Mouse (Mus musculus) hindbrain, embryonic 15.5 days (tissue): ENCODE measurements around the gene Ccdc188. TPM values are rescaled to one million over a fixed set of nuclear protein-coding genes. Genes with fewer than 3 reads are reported as not detected.
"Not testable (repeated sequence)": the region's sequence is repeated elsewhere in the genome, so short reads cannot be mapped to it uniquely, and the experiment has no call there.

Source experiments
- ATAC-seq: fragments of 200-750 bp; cut with Nextera tagmentation; 2 replicates; pipeline ENCODE4 v1.8.0; 2017; ENCODE audit warnings: low read depth, moderate number of reproducible peaks, moderate TSS enrichment; ENCODE audit not compliant: low FRiP score
- H3K27ac ChIP-seq: fragments of 300-500 bp; sonication (generic); replicated peaks from 2 replicates; pipeline ENCODE4 v1.5.1; 2015; ENCODE audit warnings: mild to moderate bottlenecking, inconsistent platforms
- H3K27me3 ChIP-seq: fragments of 300-500 bp; sonication (generic); 2 replicates; pipeline ENCODE4 v1.6.1; 2015; ENCODE audit warnings: control low read depth, inconsistent platforms
- H3K36me3 ChIP-seq: fragments of 300-500 bp; sonication (generic); 2 replicates; pipeline ENCODE4 v1.6.1; 2015; ENCODE audit warnings: control low read depth, inconsistent platforms
- H3K4me1 ChIP-seq: fragments of 300-500 bp; sonication (generic); replicated peaks from 2 replicates; pipeline ENCODE4 v1.6.1; 2015; ENCODE audit warnings: control low read depth, inconsistent platforms
- H3K4me2 ChIP-seq: fragments of 300-500 bp; sonication (generic); 2 replicates; pipeline ENCODE4 v1.6.1; 2015; ENCODE audit warnings: moderate library complexity, mild to moderate bottlenecking, inconsistent platforms
- H3K4me3 ChIP-seq: fragments of 300-500 bp; sonication (generic); 2 replicates; pipeline ENCODE4 v1.5.1; 2015; ENCODE audit warnings: mild to moderate bottlenecking, inconsistent platforms
- H3K9ac ChIP-seq: fragments of 300-500 bp; sonication (generic); 2 replicates; pipeline ENCODE4 v1.6.1; 2015; ENCODE audit warnings: inconsistent platforms
- H3K9me3 ChIP-seq: fragments of 300-500 bp; sonication (generic); 2 replicates; pipeline ENCODE4 v1.6.1; 2016; ENCODE audit warnings: control low read depth, inconsistent platforms
- WGBS: fragments of 180-500 bp; shearing (Covaris S2); methylation state at CpG from one replicate; pipeline ENCODE4 v1.1.7; 2015; 5-methylcytosine and 5-hydroxymethylcytosine counted together
- polyA plus RNA-seq: library from polyadenylated mRNA; unstranded; fragments of >200 nt; fragmentation: Nextera tagmentation; extraction: Ambion mirVana; gene quantifications from 2 replicates; pipeline ENCODE4 v1.2.1, GENCODE M21; 2015

Ccdc188 gene
- polyA plus RNA-seq, 1 experiment from 2014 or later = not detected

GRCm38 (mm10) chr16:18186798-18187197 is 30.9 kb upstream of the Ccdc188 start:
- 84% methylated on average over 4 of the region's 4 CpGs for WGBS

DNA sequence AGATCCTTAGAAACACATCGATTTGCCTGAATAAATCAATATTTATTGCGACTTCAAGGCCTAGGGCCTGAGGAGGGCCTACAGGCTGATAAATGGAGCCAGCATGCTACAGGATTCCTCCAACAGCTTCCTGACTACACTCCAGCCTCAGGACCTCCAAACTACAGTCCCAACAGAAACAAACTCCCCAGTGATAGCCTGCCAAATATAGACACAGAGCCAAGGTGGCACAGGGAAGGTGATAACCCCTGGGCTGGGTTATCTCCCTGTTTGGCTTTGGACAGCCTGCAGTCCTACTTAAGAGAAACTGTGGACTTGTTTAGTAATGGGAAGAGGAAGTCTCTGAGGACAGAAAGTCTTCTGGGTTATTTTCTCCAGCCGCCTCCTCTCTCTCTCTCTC is 30.5 kb upstream of the Ccdc188 start:
- Histone ChIP-seq H3K4me3 (no peak overlapping the region), H3K4me2 (no peak overlapping the region), H3K9me3 (no peaks in the 10 kb centered on the region), H3K9ac (no peak overlapping the region), H3K27me3 (no peaks in the 10 kb centered on the region), H3K27ac (no peak overlapping the region), H3K4me1 (no peaks in the 10 kb centered on the region), H3K36me3 (no peaks in the 10 kb centered on the region)
- WGBS = 87% methylated on average over 3 of the region's 3 CpGs
- ATAC-seq = no peak

More at GRCm38 (mm10) chr16:18186798-18187197, 30.9 kb upstream of the Ccdc188 start:
- Histone ChIP-seq H3K4me3 (no peak overlapping the region), H3K27me3 (no peaks in the 10 kb centered on the region), H3K4me1 (no peaks in the 10 kb centered on the region), H3K36me3 (no peaks in the 10 kb centered on the region), H3K9ac (no peak overlapping the region), H3K27ac (no peak overlapping the region), H3K9me3 (no peaks in the 10 kb centered on the region), H3K4me2 (no peak overlapping the region)
- no peak for ATAC-seq

DNA sequence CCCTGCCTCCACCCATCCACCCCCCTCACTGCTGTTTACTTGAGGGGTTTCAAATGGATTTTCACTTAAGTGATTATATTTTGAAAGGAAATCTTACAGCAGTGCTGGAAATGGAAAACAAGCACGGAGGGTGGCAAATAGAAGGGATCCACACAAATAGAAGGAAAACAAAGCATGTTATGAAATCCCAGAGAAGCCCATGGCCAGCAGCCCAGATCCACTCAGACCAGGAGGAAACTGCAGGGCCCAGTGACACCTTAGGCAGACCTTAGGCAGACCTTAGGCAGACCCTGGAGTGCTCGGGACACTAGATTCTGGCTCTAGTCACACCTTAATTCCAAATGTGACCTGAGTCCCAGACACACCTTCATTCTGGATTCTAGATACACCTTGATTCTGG is 26.7 kb upstream of the Ccdc188 start:
- H3K4me2 ChIP-seq = no peak overlapping the region
- ATAC-seq = no peak
- no peak overlapping the region for H3K4me3 ChIP-seq
- H3K36me3 ChIP-seq = no peaks in the 10 kb centered on the region
- no peaks in the 10 kb centered on the region for H3K9me3 ChIP-seq
- H3K9ac ChIP-seq = no peak overlapping the region
- 89% methylated on average over 2 of the region's 2 CpGs for WGBS
- no peaks in the 10 kb centered on the region for H3K27me3 ChIP-seq
- no peak overlapping the region for H3K27ac ChIP-seq
- H3K4me1 ChIP-seq = peaks cover 16% of the 10 kb centered on the region

- 0 out of 2 replicates have a peak overlapping the region, but pooled peaks have one; percentile 1 for H3K4me2 ChIP-seq
- H3K27ac ChIP-seq = 0 out of 2 replicates have a peak overlapping the region, but pooled peaks have one; percentile 21
- no peaks in the 10 kb centered on the region for H3K27me3 ChIP-seq
- H3K36me3 ChIP-seq = no peaks in the 10 kb centered on the region
- no peaks in the 10 kb centered on the region for H3K9me3 ChIP-seq
- no peak overlapping the region for H3K4me3 ChIP-seq
- ATAC-seq = 0 out of 2 replicates have a peak, but pooled peaks have one; percentile 32
- H3K4me1 ChIP-seq = peaks cover 31% of the 10 kb centered on the region
- 36% methylated on average over 15 of the region's 15 CpGs for WGBS
- peak overlapping the region; percentile 13; the same call in 1 of the 2 replicates for H3K9ac ChIP-seq
These were observed 23.3 kb upstream of the Ccdc188 start for GRCm38 (mm10) chr16:18194208-18194985.

DNA sequence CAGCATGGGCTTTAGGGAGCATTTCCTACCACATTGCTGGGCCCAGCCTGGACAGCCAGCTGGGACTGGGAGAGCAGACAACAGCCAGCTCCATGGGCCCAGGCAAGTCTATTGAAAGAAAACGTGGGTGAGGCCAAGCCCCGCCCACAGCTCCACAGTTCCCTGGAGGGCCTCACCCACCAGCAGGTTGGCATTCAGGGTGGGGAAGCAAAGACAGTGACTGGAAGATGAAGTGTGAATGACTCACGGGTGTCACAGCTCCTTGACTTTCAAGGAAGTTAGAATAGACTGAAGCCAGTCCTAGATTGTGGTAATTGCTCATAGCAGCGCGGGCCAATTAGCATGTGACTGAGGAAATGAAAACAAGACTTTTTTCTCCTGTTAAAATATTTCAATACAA is 22.6 kb upstream of the Ccdc188 start:
- 52% methylated on average over 5 of the region's 5 CpGs for WGBS
- no peak for ATAC-seq
- Histone ChIP-seq H3K36me3 (no peaks in the 10 kb centered on the region), H3K27ac (0 out of 2 replicates have a peak overlapping the region, but pooled peaks have one; percentile 21), H3K9ac (no peak overlapping the region), H3K4me3 (no peak overlapping the region), H3K9me3 (no peaks in the 10 kb centered on the region), H3K27me3 (no peaks in the 10 kb centered on the region), H3K4me1 (peaks cover 31% of the 10 kb centered on the region), H3K4me2 (no peak overlapping the region)

GRCm38 (mm10) chr16:18195561-18195960 is 22.1 kb upstream of the Ccdc188 start:
- H3K9ac ChIP-seq, H3K4me2 ChIP-seq, H3K4me3 ChIP-seq, H3K36me3 ChIP-seq, ATAC-seq, H3K9me3 ChIP-seq, H3K27ac ChIP-seq, H3K27me3 ChIP-seq: not testable (repeated sequence)
- H3K4me1 ChIP-seq = peaks cover 31% of the 10 kb centered on the region
- 47% methylated on average over 3 of the region's 3 CpGs for WGBS

DNA sequence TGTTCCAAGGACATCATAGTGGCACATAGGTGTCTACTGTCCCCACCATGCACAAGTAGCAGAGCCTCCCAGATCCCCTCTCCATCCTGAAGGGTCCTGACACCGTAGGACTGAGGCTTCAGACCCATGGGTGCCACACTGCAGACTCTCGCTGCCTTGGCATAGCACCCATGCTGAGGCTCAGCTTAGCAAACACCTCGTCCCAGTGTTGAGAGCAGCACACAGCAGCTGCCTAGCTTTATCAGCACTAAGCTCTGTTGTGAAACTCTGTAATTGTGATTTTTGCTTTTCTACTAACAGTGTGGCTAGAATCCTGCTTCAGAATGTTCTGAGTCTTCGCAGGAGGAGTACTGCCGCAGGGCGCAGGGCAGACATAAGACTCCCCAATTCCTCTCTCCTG is 19.8 kb upstream of the Ccdc188 start:
- 81% methylated on average over 6 of the region's 6 CpGs for WGBS
- no peaks in the 10 kb centered on the region for H3K9me3 ChIP-seq

GRCm38 (mm10) chr16:18198365-18199098 is 19.1 kb upstream of the Ccdc188 start:
- Histone ChIP-seq H3K4me3 (no peak overlapping the region), H3K4me2 (no peak overlapping the region), H3K36me3 (no peaks in the 10 kb centered on the region), H3K27me3 (no peaks in the 10 kb centered on the region), H3K27ac (0 out of 2 replicates have a peak overlapping the region, but pooled peaks have one; percentile 28), H3K9ac (no peak overlapping the region), H3K4me1 (peaks cover 38% of the 10 kb centered on the region), H3K9me3 (no peaks in the 10 kb centered on the region)
- peak; percentile 37; the same call in 1 of the 2 replicates for ATAC-seq
- 50% methylated on average over 10 of the region's 10 CpGs for WGBS

More for the DNA sequence above, 19.8 kb upstream of the Ccdc188 start:
- ATAC-seq = no peak
- H3K27ac ChIP-seq = 0 out of 2 replicates have a peak overlapping the region, but pooled peaks have one; percentile 28
- no peaks in the 10 kb centered on the region for H3K36me3 ChIP-seq
- peaks cover 38% of the 10 kb centered on the region for H3K4me1 ChIP-seq
- H3K27me3 ChIP-seq = no peaks in the 10 kb centered on the region
- H3K4me3 ChIP-seq = no peak overlapping the region
- H3K9ac ChIP-seq = no peak overlapping the region
- H3K4me2 ChIP-seq = no peak overlapping the region

- Histone ChIP-seq H3K9ac (no peak overlapping the region), H3K4me2 (no peak overlapping the region), H3K27me3 (no peaks in the 10 kb centered on the region), H3K36me3 (no peaks in the 10 kb centered on the region), H3K9me3 (no peaks in the 10 kb centered on the region), H3K4me3 (no peak overlapping the region), H3K27ac (no peak overlapping the region), H3K4me1 (peaks cover 25% of the 10 kb centered on the region)
- WGBS = 74% methylated on average over 2 of the region's 2 CpGs
- ATAC-seq = no peak
These were observed 17.6 kb upstream of the Ccdc188 start for GRCm38 (mm10) chr16:18200062-18200461.

GRCm38 (mm10) chr16:18201620-18202019 is 16.1 kb upstream of the Ccdc188 start:
- H3K4me1 ChIP-seq = peaks cover 23% of the 10 kb centered on the region
- WGBS = 58% methylated on average over 1 of the region's 1 CpGs

DNA sequence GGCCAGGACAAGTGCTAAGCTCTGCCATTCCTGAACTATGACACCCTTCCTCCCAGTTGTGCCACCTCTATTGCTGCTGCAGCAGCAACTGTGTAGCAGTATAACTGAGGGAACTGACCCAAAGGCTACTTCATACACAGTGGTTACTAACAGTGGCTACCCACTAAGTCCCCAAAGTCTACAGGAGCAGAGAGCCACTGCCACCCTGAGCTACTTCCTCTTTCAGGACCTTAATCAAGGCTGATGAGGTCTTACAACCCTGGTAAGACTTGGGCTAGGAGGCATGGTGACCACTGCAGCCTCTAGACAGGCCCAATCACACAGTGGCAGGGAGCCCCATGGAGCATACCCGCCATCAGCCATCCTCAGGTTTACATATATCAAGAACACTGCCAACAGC is 15.6 kb upstream of the Ccdc188 start:
- no peaks in the 10 kb centered on the region for H3K36me3 ChIP-seq
- H3K27ac ChIP-seq = no peak overlapping the region
- 100% methylated on average over 1 of the region's 1 CpGs for WGBS
- H3K27me3 ChIP-seq = no peaks in the 10 kb centered on the region
- peaks cover 23% of the 10 kb centered on the region for H3K4me1 ChIP-seq
- no peaks in the 10 kb centered on the region for H3K9me3 ChIP-seq
- H3K4me3 ChIP-seq = no peak overlapping the region
- H3K9ac ChIP-seq = no peak overlapping the region
- no peak overlapping the region for H3K4me2 ChIP-seq
- ATAC-seq = no peak

More at GRCm38 (mm10) chr16:18201620-18202019, 16.1 kb upstream of the Ccdc188 start:
- no peaks in the 10 kb centered on the region for H3K27me3 ChIP-seq
- H3K9me3 ChIP-seq = no peaks in the 10 kb centered on the region
- no peak overlapping the region for H3K4me2 ChIP-seq
- no peaks in the 10 kb centered on the region for H3K36me3 ChIP-seq
- H3K4me3 ChIP-seq = no peak overlapping the region
- ATAC-seq = no peak
- H3K9ac ChIP-seq = no peak overlapping the region
- H3K27ac ChIP-seq = no peak overlapping the region
